Mouse (Mus musculus) heart, adult 9 months (tissue): ENCODE data around the gene Slc19a1.
A peak's percentile ranks its signal among the peaks of the same experiment; 100 is the strongest.

Source experiments
- DNase-seq, 2 experiments: peaks; one replicate each; pipeline ENCODE4 v3.0.0; 2022; ENCODE audit warnings: low spot score in 2 of 2

Gene Slc19a1

GRCm38 (mm10) chr10:77093817-77094216 is 61.8 kb downstream of the Slc19a1 start:
- no peak for DNase-seq

- DNase-seq: no peak
Measured at GRCm38 (mm10) chr10:77095666-77096065, 63.6 kb downstream of the Slc19a1 start.

- DNase-seq: no peak
Measured at GRCm38 (mm10) chr10:77097006-77097889, 65.2 kb downstream of the Slc19a1 start.

- DNase-seq: peak; percentile 28 to 32
Measured at GRCm38 (mm10) chr10:77097890-77098200, 65.8 kb downstream of the Slc19a1 start.

GRCm38 (mm10) chr10:77098619-77099018 is 66.6 kb downstream of the Slc19a1 start:
- peak in 1 of 2 experiments; percentile 53 for DNase-seq

- no peak for DNase-seq
Measured at GRCm38 (mm10) chr10:77099777-77100176, 67.7 kb downstream of the Slc19a1 start.

- DNase-seq: no peak
Measured at GRCm38 (mm10) chr10:77103689-77104088, 71.6 kb downstream of the Slc19a1 start.

- DNase-seq: no peak
Measured at GRCm38 (mm10) chr10:77104327-77104726, 72.3 kb downstream of the Slc19a1 start.

GRCm38 (mm10) chr10:77108106-77108505 is 76.1 kb downstream of the Slc19a1 start:
- DNase-seq: no peak

GRCm38 (mm10) chr10:77110010-77110409 is 78.0 kb downstream of the Slc19a1 start:
- DNase-seq: no peak
